Mouse (Mus musculus) hindbrain, embryonic 16.5 days (tissue): ENCODE measurements around the gene Rps8. TPM values are rescaled to one million over a fixed set of nuclear protein-coding genes. Genes with fewer than 3 reads are reported as not detected.

Experiments
- ATAC-seq: fragments of 200-750 bp; cut with Nextera tagmentation; 2 replicates; pipeline ENCODE4 v1.8.0; 2017; ENCODE audit warnings: moderate TSS enrichment, moderate library complexity
- H3K27ac ChIP-seq: fragments of 300-500 bp; sonication (generic); 2 replicates; pipeline ENCODE4 v1.5.1; 2014; ENCODE audit warnings: low read depth, mild to moderate bottlenecking, control low read depth, low read length, moderate library complexity
- H3K27me3 ChIP-seq: fragments of 300-500 bp; sonication (generic); replicated peaks from 2 replicates; pipeline ENCODE4 v1.6.1; 2014; ENCODE audit warnings: low read length; ENCODE audit not compliant: control insufficient read depth, insufficient read depth
- H3K36me3 ChIP-seq: fragments of 300-500 bp; sonication (generic); 2 replicates; pipeline ENCODE4 v1.6.1; 2014; ENCODE audit warnings: mild to moderate bottlenecking, low read length, moderate library complexity, mixed read lengths; ENCODE audit not compliant: control insufficient read depth, insufficient read depth
- H3K4me1 ChIP-seq: fragments of 300-500 bp; sonication (generic); 2 replicates; pipeline ENCODE4 v1.6.1; 2014; ENCODE audit warnings: low read depth, low read length; ENCODE audit not compliant: control insufficient read depth, insufficient read depth
- H3K4me2 ChIP-seq: fragments of 300-500 bp; sonication (generic); 2 replicates; pipeline ENCODE4 v1.6.1; 2014; ENCODE audit warnings: mild to moderate bottlenecking, low read length, control low read depth, moderate library complexity
- H3K4me3 ChIP-seq: fragments of 300-500 bp; sonication (generic); 2 replicates; pipeline ENCODE4 v1.5.1; 2014; ENCODE audit warnings: mild to moderate bottlenecking, low read length, control low read depth, moderate library complexity
- H3K9ac ChIP-seq: fragments of 300-500 bp; sonication (generic); 2 replicates; pipeline ENCODE4 v1.6.1; 2014; ENCODE audit warnings: low read depth, mild to moderate bottlenecking, control low read depth, low read length, moderate library complexity
- H3K9me3 ChIP-seq: fragments of 300-500 bp; sonication (generic); 2 replicates; pipeline ENCODE4 v1.6.1; 2014; ENCODE audit warnings: mild to moderate bottlenecking, low read length, moderate library complexity; ENCODE audit not compliant: control insufficient read depth
- whole genome bisulfite sequencing: fragments of 180-500 bp; shearing (Covaris S2); extraction: QIAGEN DNeasy Blood & Tissue Kit; methylation state at CpG from one replicate; pipeline ENCODE4 v1.1.7; 2014; 5-methylcytosine and 5-hydroxymethylcytosine counted together
- polyA plus RNA-seq: library from polyadenylated mRNA; unstranded; fragments of >200 nt; fragmentation: Nextera tagmentation; extraction: Ambion mirVana; gene quantifications from 2 replicates; pipeline ENCODE4 v1.2.1, GENCODE M21; 2015

The Rps8 gene
- polyA plus RNA-seq, 1 experiment from 2014 or later: 320 TPM

- H3K4me2 ChIP-seq: no peak overlapping the region
- no peak overlapping the region for H3K27ac ChIP-seq
- ATAC-seq: no peak
- 85% methylated on average over 4 of the region's 4 CpGs for WGBS
- peaks cover under 1% of the 10 kb centered on the region; the same call in 1 of the 2 replicates for H3K36me3 ChIP-seq
- peaks cover 23% of the 10 kb centered on the region for H3K4me1 ChIP-seq
- H3K9me3 ChIP-seq: no peaks in the 10 kb centered on the region
- no peak overlapping the region for H3K9ac ChIP-seq
- no peak overlapping the region for H3K4me3 ChIP-seq
- H3K27me3 ChIP-seq: no peaks in the 10 kb centered on the region
These were observed 33.8 kb downstream of the Rps8 start for GRCm38 (mm10) chr4:117122209-117122608.

GRCm38 (mm10) chr4:117120445-117121414 lies 35.3 kb downstream of the Rps8 start:
- peaks cover 21% of the 10 kb centered on the region for H3K4me1 ChIP-seq
- H3K27ac ChIP-seq: peak overlapping the region; percentile 76
- H3K4me3 ChIP-seq: peak overlapping the region; percentile 72
- peak overlapping the region; percentile 74 for H3K9ac ChIP-seq
- no peaks in the 10 kb centered on the region for H3K27me3 ChIP-seq
- peak overlapping the region; percentile 99 for H3K4me2 ChIP-seq
- peak; percentile 96 for ATAC-seq
- H3K9me3 ChIP-seq: no peaks in the 10 kb centered on the region
- 0% methylated on average over 67 of the region's 69 CpGs for WGBS
- H3K36me3 ChIP-seq: no peaks in the 10 kb centered on the region

- WGBS: 8% methylated on average over 10 of the region's 10 CpGs
These were observed 36.0 kb downstream of the Rps8 start for GRCm38 (mm10) chr4:117120052-117120444.

GRCm38 (mm10) chr4:117119636-117120035 lies 36.4 kb downstream of the Rps8 start:
- peak overlapping the region; percentile 74 for H3K9ac ChIP-seq
- peaks cover 12% of the 10 kb centered on the region for H3K4me1 ChIP-seq
- peaks cover 2% of the 10 kb centered on the region; the same call in 1 of the 2 replicates for H3K36me3 ChIP-seq
- H3K27ac ChIP-seq: peak overlapping the region; percentile 76
- no peaks in the 10 kb centered on the region for H3K27me3 ChIP-seq
- peak overlapping the region; percentile 85 for H3K4me2 ChIP-seq
- WGBS: 75% methylated on average over 5 of the region's 5 CpGs
- ATAC-seq: no peak
- peak overlapping the region; percentile 72 for H3K4me3 ChIP-seq
- H3K9me3 ChIP-seq: no peaks in the 10 kb centered on the region

More at GRCm38 (mm10) chr4:117120052-117120444, 36.0 kb downstream of the Rps8 start:
- Histone ChIP-seq H3K4me1 (peaks cover 14% of the 10 kb centered on the region), H3K9me3 (no peaks in the 10 kb centered on the region), H3K27me3 (no peaks in the 10 kb centered on the region), H3K9ac (peak overlapping the region; percentile 74), H3K4me3 (peak overlapping the region; percentile 72), H3K36me3 (no peaks in the 10 kb centered on the region; the same call in 1 of the 2 replicates), H3K27ac (peak overlapping the region; percentile 76), H3K4me2 (peak overlapping the region; percentile 85)
- no peak; the same call in 1 of the 2 replicates for ATAC-seq

- WGBS: 90% methylated on average over 7 of the region's 7 CpGs
- Histone ChIP-seq H3K4me2 (no peak overlapping the region), H3K9ac (no peak overlapping the region), H3K27ac (no peak overlapping the region), H3K27me3 (no peaks in the 10 kb centered on the region), H3K4me3 (no peak overlapping the region), H3K4me1 (peaks cover 12% of the 10 kb centered on the region), H3K36me3 (peaks cover 11% of the 10 kb centered on the region; the same call in 1 of the 2 replicates), H3K9me3 (no peaks in the 10 kb centered on the region)
- no peak for ATAC-seq
These were observed 38.1 kb downstream of the Rps8 start for GRCm38 (mm10) chr4:117117931-117118330.

GRCm38 (mm10) chr4:117115592-117115991 lies 40.5 kb downstream of the Rps8 start:
- H3K4me2 ChIP-seq: no peak overlapping the region
- WGBS: 93% methylated on average over 5 of the region's 5 CpGs
- no peak for ATAC-seq
- H3K4me3 ChIP-seq: no peak overlapping the region
- H3K36me3 ChIP-seq: peaks cover 14% of the 10 kb centered on the region
- H3K27me3 ChIP-seq: no peaks in the 10 kb centered on the region
- H3K27ac ChIP-seq: no peak overlapping the region
- H3K4me1 ChIP-seq: peaks cover 5% of the 10 kb centered on the region
- no peak overlapping the region for H3K9ac ChIP-seq
- no peaks in the 10 kb centered on the region for H3K9me3 ChIP-seq

GRCm38 (mm10) chr4:117113237-117113636 lies 42.8 kb downstream of the Rps8 start:
- H3K4me2 ChIP-seq: no peak overlapping the region
- WGBS: 95% methylated on average over 1 of the region's 1 CpGs
- H3K9me3 ChIP-seq: no peaks in the 10 kb centered on the region
- H3K36me3 ChIP-seq: peaks cover 26% of the 10 kb centered on the region
- no peak for ATAC-seq
- H3K4me1 ChIP-seq: no peaks in the 10 kb centered on the region
- no peak overlapping the region for H3K4me3 ChIP-seq
- H3K9ac ChIP-seq: no peak overlapping the region
- no peaks in the 10 kb centered on the region for H3K27me3 ChIP-seq
- no peak overlapping the region for H3K27ac ChIP-seq

- Histone ChIP-seq H3K4me3 (no peak overlapping the region), H3K9ac (no peak overlapping the region), H3K9me3 (no peaks in the 10 kb centered on the region), H3K27me3 (no peaks in the 10 kb centered on the region), H3K4me1 (no peaks in the 10 kb centered on the region), H3K36me3 (peaks cover 31% of the 10 kb centered on the region), H3K4me2 (no peak overlapping the region), H3K27ac (no peak overlapping the region)
- WGBS: 97% methylated on average over 11 of the region's 11 CpGs
- ATAC-seq: no peak
These were observed 45.1 kb downstream of the Rps8 start for GRCm38 (mm10) chr4:117110985-117111384.

- H3K27me3 ChIP-seq: no peaks in the 10 kb centered on the region
- H3K36me3 ChIP-seq: peaks cover 31% of the 10 kb centered on the region
- H3K4me2 ChIP-seq: no peak overlapping the region
- WGBS: 90% methylated on average over 13 of the region's 13 CpGs
- no peaks in the 10 kb centered on the region for H3K9me3 ChIP-seq
- H3K27ac ChIP-seq: no peak overlapping the region
- no peak for ATAC-seq
- peaks cover 3% of the 10 kb centered on the region; the same call in 1 of the 2 replicates for H3K4me1 ChIP-seq
- H3K9ac ChIP-seq: no peak overlapping the region
- no peak overlapping the region for H3K4me3 ChIP-seq
These were observed 45.8 kb downstream of the Rps8 start for GRCm38 (mm10) chr4:117110249-117110648.
